Mouse (Mus musculus) left cerebral cortex, adult 9 months (tissue): ENCODE results near the gene Nrgn.

Experiments
- DNase-seq, 2 experiments: peaks; one replicate each; pipeline ENCODE4 v3.0.0; 2022; ENCODE audit warnings: low spot score in 2 of 2

Nrgn gene

DNA sequence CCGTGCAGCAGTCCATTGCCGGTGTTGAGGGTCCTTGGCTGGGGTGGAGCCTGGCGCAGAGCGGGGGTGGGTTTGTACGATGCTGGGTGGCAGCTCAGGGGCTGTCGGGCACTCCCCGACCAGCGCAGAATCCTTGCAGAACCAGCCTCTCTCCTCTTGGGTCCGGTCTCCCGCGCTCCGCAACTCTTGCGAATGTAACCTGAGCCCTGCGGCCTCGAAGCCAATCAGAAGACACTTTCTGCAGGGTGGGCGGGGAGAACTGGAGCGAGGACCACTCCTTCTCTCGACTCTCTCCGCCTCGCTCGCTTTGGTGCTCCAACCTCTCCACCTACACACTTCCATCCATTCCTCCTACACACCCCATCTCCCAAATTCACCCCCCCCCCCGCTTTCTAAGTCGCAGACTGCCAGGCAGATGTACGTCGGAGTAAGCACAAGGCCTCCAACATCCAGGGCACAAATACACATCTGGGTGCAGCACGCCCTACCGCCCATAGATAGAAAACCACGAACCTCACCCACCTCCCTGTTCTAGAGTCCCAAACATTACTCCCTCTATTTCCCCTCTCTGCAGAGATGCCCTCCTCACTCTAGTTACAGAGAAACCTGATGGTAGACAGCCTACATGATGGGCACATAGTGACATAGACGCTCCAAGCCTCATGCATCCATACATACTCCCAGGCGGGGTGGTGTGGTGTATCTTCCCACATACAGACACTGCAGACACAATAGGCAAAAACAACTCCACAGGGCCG is at the start of gene Nrgn:
Nrgn (minus strand) TSS at position 369 of the 758 bp plus-strand sequence.
- DNase-seq, result peak; percentile 71 to 91

DNA sequence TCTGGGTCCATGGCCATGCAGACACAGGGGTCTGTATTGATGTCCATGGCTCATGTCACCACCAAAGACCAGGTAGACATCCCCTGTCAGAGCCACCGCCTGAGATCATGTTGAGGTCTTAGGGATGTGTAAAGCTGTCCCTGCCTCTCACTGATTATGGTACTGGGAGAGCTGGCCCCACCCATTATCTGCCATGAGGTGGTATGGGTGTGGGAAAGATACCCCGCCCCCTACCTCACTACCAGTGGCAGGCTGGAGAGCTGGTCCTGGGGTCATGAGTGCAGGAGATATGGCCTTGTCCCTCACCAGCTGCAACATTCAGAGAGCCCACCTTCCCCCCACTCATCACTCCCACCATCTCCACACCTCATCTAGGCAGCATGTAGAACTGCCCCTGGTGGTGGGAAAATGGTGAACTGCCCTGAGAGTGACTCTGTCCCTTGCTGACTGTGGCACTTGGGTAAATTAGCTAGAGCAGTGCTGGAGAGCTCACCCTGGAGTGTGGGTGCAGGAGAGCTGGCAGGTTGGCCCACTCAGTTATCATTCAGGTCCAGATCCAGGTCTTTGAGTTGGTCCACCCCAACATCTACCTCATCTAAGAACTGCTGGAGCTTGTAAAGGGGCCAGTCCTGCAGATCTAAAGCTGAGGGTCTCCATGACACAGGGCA is 48.0 kb upstream of the Nrgn start:
- no peak for DNase-seq

DNA sequence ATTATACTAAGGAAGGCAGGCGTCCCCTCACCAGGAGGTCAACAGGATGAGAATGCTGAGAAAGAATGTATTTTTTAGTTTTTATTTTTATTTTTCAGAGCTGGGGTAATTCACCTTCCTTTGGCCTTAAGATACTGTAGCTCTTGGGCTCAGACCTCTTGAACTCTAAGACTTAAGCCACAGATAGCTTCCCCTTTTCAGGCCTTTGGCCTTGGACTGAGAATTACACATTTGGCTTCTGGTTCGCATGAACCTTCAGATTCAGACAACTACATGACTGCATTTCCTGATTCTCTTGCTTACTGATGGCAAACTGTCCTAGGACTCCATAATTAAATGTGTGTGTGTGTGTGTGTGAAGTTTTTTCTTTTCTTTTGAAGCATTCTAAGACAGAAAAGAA is 45.9 kb upstream of the Nrgn start:
- no peak for DNase-seq

DNA sequence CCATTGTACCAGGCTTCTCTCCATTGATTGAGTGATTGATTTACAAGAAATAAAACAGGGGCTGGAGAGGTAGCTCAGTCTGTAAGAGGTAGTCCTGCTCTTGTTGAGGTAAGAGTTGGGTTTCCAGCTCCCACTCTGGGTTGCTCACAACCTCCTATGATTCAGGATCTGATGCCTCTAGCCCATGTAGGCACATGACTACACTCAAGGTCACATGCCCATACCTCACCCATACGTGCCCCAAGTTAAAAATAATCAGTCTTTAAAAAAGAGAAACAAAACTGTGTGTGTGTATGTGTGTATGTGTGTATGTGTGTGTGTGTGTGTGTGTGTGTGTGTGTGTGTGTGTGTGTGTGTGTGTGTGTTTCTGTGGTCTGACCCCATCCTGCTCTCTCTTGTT is 42.9 kb upstream of the Nrgn start:
- no peak for DNase-seq

DNA sequence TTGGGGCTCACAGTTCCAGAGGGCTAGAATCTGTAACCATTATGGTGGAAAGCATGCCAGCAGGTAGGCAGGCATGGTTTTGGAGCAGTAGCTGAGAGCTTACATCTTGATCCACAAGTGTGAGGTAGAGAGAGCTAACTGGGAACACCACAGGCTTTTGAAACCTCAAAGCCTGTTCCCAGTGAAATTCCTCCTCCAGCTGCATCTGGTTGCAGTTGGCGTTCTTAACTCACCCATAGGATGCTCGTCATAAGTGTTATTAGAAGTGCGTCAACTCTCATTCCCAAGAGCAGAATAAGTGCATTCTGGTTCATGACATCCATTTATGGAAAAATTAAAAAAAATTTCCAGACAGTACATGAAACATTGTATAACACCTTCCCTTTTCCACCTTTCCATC is 41.0 kb upstream of the Nrgn start:
- DNase-seq, result no peak

DNA sequence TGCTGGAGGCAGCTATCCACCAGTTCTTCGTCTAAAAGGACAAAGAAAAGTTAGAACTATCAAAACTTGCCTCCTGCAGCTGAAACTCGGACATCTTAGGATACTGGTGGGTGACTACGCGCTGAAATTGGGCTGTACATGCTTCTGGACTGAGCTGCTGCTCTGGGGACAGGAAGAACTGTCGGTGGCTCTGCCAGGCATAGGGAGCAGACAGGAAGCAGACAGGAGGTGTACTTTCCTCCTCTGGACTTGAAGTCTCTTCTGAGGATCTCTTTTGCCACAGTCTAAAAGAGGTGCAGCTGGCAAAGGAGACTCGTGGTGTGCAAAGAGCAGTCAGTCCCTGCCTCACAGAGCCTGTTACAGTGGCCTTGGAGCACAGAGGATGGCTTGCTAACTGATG is 39.9 kb upstream of the Nrgn start:
- no peak for DNase-seq

DNA sequence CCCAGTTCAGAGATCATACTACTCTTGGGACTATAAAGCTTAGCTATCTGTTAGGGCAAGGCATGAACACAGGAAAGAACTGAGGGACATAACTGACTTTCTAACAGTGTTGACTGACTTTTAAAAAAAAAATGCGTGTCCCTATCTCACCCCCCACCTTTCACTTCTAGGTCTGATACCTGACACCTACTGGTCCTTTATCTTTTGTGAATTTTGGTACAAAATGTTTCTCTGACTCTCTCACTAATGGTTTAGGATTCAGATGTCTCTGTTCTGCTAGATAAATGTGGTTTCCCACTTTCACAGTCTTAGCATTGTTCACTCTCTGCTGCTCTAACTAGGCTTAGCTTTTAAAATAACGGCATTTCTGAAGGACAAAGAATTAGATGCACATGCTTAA is 39.3 kb upstream of the Nrgn start:
- no peak for DNase-seq

DNA sequence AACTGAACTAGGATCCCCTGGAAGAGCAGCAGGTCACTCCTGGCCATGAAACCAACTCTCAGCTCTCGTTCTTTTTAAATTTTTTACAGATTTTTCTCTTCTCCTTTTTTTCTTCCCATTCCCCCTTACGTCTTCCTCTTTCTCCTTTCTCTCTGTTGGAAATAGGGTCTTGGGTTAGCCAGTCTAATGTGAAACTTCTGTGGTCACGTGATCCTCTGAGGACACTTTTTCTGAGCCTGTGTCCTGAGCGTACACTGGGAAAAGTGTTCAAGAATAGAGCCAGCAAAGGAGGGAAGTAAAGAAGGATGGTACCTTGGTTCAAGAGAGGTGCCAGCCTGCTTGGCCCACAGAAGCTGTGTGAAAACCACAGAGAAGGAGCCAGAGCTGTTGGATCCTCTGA is 37.7 kb upstream of the Nrgn start:
- no peak for DNase-seq

DNA sequence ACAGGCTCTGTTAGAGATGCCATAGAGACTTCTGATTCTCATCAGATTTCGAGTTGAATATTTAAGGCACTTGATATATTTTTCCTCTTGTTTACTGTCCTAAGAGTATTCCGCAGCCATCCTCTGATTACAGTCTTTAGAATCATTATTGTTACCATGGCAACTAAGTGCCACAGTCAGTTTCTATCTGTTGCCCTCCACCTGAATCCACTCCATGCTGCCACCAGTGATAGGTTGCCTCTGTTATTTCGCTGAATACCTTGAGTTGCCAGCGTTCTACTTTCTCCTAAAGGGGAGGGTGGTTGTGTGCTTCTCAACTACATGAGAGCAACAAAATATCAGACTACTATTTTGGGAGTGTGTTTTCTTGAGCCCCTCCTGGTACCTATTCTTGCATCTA is 34.0 kb upstream of the Nrgn start:
- DNase-seq, result no peak

DNA sequence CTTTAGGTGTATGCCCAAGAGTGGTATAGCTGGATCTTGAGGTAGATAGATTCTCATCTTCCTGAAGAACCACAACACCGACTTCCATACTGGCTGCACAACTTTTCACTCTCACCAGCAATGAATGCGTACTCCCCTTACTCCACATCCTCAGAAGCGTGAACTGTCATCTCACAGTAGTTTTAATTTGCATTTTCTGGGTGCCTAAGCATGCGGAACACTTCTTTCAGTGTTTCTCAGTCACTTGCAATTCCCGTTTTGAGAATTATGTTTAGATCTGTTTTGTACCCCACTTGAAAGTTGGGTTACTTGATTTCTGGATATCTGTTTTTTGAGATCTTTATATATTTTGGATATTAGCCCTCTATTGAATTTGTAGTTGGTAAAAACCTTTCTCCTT is 30.9 kb upstream of the Nrgn start:
- DNase-seq, result no peak

DNA sequence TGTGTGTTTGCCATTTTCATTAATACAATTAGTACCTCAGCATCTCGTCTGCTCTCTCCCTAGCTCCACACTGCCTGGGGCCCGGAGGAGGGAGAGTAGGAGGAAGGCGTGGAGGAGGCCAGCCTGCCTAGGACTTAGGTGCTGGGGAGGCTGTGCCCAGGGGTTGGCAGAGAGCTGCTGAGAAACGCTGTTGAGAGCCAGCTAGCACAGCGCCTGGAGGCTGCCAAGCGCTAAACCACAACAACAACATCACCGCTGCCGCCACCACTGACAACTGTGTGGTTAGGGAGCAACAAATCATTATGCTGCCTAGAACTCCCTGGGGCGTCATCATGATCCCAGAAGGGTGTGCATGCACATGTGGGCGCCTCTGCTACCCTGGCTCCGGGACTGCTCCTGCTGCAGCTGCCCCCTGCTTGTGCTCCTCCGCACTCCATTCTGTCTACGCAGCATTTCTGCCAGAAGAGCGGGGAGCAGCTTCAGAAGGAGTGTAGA is 23.8 kb upstream of the Nrgn start:
- DNase-seq, result peak; percentile 55 to 78

DNA sequence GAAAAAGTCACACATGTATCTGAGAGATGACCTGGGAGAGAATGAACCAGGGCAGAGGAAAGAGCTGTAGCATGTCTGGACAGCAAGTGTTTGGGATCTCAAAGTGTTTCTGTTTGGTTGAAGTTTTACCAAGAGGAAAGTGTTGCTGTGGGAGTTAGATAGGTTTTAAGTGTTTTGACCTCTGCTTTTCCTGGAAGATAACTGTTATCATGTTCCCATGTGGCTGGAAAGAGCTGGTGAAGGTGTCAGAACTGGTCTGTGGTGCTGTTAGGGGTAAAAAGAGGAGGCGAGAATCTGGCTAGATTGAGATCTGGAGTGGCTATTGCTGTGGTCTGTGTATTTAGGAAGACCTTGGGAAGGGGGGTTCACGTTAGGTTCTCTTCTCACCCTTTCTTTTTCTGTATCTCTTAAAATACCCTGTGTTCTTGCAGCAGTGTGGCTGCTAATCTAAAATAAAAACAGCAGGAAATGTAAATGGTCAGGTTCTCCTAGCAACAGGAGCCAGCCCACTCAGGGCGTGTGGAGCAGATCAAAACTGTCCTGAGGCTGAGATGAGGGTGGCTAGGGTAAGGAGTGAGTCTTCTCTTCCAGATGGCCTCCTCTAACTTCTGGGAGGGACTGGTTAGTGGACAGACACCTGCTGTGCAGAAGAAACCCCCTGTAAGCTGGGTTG is 19.6 kb upstream of the Nrgn start:
- DNase-seq, result no peak

DNA sequence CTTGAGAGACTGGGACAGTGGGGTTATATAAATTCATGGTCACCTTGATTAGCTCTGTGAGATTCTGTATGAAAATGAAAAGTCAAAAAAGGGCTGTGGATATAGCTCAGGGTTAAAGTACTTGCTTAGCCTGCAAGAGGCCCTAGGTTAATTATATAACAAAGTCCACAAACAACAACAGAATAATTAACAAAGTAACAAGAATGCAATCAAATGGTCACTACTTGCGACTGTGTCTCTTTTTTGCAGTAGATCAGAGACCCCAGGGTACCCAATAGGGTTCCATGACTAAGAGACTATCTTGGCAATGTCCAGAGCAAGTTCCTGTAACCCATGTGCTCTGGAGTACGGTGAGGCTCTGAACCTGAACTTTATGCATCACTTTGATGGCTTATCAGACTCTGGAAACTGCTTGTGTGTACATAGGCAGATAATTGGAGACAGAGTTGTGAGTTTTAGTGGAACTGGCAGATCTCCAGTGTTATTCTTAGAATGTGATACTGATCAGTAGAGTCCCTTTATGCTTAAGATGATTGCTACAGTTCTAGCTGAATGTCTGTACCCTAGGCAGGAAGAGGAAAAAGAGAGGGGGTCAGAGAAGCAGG is 16.6 kb upstream of the Nrgn start:
- no peak for DNase-seq

DNA sequence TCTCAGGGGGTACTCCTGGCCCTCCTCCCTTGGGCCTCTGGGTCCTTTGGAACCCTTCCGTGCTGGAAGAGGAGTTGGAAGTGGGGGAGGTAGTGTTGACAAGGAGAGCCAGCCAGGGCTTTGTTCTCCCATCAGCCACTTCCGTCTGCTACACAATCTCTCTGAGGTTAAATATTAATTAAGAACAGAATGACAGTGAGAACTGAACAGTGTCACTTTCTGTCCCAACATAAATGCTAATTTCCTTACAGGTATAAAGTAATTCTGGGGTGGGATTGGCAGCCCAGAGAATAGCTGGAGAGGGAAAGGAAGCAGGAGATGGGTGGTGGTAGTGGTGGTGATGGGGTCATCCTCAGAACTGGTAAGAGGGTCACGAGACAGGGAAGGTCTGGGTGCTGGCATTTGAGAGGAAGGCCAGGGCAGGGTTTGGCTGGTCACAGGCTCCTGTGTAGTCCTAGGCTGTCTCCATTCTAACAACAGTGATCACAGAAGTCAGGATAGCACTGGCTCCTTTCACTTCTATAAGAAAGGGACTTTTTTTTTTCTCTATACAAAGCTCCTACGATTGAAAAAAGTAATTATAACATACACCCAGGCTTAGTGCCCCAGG is 16.0 kb upstream of the Nrgn start:
- DNase-seq, result no peak

DNA sequence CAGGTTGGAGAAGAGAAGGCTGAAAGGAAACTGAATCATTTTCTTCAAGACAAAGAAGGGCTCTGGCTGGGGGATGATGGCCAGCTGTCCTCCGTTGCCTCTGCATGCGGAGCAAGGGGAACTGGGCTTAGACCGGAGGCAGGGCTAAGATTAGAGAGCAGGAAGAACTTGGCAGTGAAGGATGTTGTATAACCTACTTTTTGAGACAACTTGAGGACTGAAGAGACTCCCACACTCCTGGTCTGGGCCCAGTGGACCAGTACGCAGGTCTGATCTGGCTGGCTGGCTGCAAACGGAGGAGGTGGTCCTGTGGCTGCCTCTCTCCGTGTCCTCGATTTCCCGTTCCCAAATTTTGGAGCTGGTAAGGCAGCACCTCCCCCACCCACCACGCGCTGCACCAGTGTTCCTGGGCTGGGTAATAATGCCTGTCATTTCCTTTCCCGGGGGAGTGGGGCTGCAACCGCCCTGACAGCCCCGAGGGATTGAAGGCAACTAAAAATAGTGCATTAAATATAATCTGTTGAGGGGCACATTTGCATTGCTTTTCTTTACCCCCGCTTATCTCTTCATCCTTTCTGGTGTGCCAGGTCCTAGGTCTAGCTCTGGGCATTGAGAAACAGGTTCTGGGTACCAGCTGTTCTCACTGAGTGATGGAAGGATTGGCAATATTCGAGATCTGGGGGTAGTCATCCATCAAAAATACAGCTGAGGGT is 15.3 kb upstream of the Nrgn start:
- DNase-seq, result peak; percentile 63 to 68

DNA sequence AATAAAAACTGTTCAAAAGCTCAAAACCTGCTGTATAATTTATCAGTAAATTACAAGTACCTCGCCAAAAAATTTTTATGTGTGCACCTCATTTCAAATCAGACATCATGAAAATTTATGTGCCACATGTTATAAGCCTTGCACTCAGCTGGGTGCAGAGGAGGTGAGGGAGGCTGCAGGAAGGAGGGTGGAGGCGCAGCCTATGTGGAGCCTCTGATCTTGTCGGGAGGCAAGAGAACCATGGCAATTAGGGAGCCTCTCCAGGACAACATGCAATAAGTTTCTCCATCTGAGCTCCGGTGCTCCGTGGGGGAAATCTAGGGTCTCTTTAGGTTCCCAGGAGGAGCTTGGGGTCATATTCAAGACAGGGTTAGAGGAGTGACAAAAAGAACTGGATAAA is 14.8 kb upstream of the Nrgn start:
- no peak for DNase-seq

DNA sequence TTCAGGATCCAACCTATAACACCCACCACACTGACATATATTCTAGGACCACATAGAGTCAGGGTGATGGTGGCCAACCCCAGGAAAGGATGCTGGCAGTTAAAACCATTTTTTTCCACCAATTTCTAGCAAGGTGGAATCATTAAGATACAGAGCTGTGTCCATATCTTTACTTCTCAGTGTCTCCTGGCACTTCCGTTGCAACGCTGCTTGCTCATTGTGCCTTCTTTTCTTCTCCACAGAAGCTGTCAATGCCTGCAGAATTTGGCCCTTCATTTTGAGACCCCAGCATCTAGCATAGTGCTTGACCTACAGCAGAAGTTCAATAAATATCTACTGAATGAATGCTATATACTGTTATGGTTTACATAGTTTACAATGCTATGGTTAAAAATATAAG is 14.3 kb upstream of the Nrgn start:
- DNase-seq, result no peak

DNA sequence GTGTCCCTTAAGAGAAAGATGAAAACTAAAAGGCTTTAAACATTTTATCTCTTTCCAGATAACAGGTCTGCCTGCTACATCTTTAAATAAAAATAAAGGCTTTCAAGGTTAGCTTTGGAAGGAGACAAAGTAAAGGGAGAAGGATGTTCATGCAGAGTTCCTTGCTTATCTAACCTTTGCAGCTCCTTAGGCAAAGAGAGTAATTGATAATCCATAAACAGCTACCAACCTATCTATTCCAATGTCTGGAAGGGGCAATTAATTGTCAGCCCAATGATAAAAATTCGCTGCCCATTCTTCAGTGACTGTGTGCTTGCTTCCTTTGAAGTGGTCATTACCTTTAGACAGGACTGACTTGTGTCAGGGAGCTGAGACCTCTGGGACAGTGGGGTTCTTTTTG is 11.1 kb upstream of the Nrgn start:
- no peak for DNase-seq

DNA sequence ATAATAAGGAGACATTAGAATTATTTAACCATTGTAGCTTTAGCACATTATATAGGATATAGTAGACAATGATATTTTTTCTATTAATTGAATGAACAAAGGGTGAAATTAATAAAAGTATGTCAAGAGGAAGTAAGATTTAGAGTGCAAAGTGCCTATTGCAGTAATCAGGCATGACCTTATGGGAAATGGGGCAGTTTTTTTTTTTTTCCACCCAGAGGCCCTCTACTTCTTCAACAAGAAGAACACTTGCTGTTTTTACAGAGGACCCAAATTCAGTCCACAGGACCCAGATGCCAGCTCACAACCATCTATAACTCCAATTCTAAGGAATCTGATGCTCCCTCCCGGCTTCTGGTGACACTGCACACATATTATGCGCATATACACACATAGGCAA is 7.9 kb upstream of the Nrgn start:
- DNase-seq, result no peak

DNA sequence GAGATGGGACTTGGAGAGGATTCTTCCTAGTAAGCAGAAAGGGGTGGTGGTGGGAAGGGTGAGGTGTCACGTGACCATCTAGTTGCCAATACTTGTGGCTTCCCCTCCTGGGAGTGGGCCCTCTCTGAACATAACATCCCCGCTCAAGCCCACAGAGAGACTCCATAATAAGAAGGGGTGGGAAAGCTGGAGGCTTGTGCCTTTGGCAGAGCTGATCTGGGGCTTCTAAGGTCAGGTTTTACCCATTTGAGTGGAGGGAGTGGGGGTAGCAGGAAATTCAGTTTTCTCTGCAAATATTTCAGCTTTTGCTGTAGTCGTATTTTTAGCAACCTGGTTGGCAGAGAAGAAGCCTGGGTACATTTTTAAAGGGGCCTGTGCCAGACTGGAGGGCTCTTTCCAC is 3.7 kb upstream of the Nrgn start:
- peak in 1 of 2 experiments; percentile 36 for DNase-seq
